Mouse (Mus musculus) embryonic fibroblast, embryonic 13.5 days (primary cell): Measurements from ENCODE around the gene Nup37. TPM values are rescaled to one million over a fixed set of nuclear protein-coding genes. Genes with fewer than 3 reads are reported as not detected.
A peak's percentile ranks its signal among the peaks of the same experiment; 100 is the strongest.

Source experiments
- H3K27ac ChIP-seq: 2 replicates; pipeline ENCODE4 v1.5.1; 2012; ENCODE audit warnings: low read length, control low read depth, inconsistent platforms; ENCODE audit not compliant: insufficient read depth
- H3K4me1 ChIP-seq: 2 replicates; pipeline ENCODE4 v1.6.1; 2011; ENCODE audit warnings: low read length; ENCODE audit not compliant: control insufficient read depth, insufficient read depth
- H3K4me3 ChIP-seq: 2 replicates; pipeline ENCODE4 v1.5.1; 2011; ENCODE audit warnings: mild to moderate bottlenecking, control low read depth, low read length; ENCODE audit not compliant: insufficient read depth
- CTCF ChIP-seq: IDR thresholded peaks from 2 replicates; pipeline ENCODE4 v1.5.1; 2011; ENCODE audit warnings: mild to moderate bottlenecking, control low read depth, low read length, moderate library complexity, borderline replicate concordance; ENCODE audit not compliant: insufficient read depth
- POLR2A ChIP-seq: IDR thresholded peaks from 2 replicates; pipeline ENCODE4 v1.6.1; 2011; ENCODE audit warnings: low read depth, mild to moderate bottlenecking, control low read depth, low read length, moderate library complexity
- polyA plus RNA-seq: library from polyadenylated mRNA; stranded (reverse); fragments of >200 nt; gene quantifications from 2 replicates; pipeline ENCODE4 v1.2.4, GENCODE M21; 2011; ENCODE audit warnings: low read depth; ENCODE audit not compliant: missing spikeins, insufficient read length

Nup37 gene
- polyA plus RNA-seq, result 32.6 and 42.6 TPM in 2 replicates

DNA sequence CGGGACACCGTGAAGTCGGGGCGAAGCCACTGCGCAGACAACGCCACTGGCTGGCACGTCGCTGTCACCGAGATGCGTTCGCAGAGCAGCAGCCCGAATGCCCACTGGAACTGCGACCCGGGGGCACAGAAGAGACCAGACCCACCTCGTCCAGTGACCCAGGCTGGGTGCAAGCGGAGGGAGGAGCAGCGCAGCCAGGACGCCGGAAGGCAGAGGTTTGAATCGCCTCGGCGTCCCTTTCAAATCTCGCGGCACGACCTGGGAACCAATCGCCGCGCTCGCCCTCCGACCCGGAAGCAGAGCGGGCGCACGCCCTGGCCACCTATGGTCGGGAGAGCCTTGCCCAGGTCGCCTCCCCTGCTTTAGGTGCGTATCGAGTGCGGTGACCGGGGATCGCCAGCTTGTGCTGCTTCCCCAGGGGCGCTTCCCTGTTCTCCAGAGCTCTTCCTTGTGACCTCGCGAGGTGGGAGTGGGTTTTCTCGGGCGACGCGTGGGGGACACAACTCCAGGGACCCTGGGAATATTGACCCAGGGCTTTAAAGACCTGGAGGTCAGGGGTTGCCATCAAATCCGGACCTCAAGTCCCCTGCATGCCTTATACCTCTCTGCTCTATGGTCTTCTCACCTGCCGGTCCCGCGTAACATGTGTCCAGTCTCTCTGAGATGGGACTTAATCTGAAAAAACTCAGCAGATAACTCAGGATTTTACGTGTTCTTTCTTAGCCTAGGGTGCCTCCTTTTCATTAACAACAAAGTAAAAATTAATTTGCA is at the start of gene Nup37, which contains the start of gene Parpbp:
Nup37 (plus strand) TSS at position 286 of the 771 bp plus-strand sequence.
Parpbp (minus strand) TSS at position 235 of the 771 bp plus-strand sequence.
- no peak within 1 kb of the TSS for H3K27ac ChIP-seq
- TF ChIP-seq CTCF, result no peak
- peak; percentile 83 for TF ChIP-seq POLR2A
- H3K4me1 ChIP-seq, result peaks cover 12% of the 10 kb centered on the region

DNA sequence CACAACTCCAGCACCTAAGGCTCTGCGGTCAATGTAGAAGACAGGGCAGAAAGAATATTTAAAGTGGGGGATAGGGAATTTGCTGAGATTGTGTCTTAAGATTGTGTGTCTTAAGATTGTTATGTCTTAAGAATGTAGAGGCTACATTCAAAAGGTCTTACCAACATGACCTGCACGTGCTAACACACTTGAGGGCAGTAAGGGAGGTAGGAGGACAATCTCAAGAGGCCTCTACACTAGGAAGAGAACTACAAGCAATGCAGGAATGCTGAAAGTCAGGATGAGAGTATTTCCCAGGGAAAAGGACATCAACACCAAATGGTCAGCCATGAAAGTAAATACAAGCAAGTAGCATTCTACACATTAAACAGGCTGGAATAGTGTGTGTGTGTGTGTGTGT is 40.6 kb upstream of the Nup37 start:
- H3K4me1 ChIP-seq, result no peaks in the 10 kb centered on the region
- no peak overlapping the region for H3K27ac ChIP-seq
- H3K4me3 ChIP-seq, result no peak overlapping the region
- TF ChIP-seq CTCF (no peak), POLR2A (no peak)

More for the DNA sequence above, at the start of gene Nup37, which contains the start of gene Parpbp:
- peak within 1 kb of the TSS; percentile 69 for H3K4me3 ChIP-seq

DNA sequence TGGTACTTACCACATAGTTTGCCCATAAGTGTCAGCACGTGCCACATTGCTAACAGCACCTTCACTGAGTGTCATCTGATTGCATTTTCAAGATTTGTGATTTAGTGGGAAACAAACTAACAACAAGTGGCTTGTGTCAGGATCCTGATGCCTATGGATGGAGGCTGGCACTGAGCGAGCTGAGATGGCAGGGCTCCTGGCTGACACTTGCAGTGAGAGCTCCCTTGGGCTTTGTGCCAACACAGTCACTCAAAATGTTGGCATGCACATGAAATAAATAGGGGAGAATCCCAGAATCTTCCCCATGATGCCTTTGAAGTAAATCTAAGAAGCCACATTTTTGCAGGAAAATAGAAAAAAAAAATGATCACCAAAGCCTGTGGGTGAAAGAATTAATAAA is 33.5 kb upstream of the Nup37 start:
- TF ChIP-seq POLR2A (no peak), CTCF (no peak)
- H3K27ac ChIP-seq, result no peak overlapping the region
- H3K4me1 ChIP-seq, result no peaks in the 10 kb centered on the region
- no peak overlapping the region for H3K4me3 ChIP-seq

DNA sequence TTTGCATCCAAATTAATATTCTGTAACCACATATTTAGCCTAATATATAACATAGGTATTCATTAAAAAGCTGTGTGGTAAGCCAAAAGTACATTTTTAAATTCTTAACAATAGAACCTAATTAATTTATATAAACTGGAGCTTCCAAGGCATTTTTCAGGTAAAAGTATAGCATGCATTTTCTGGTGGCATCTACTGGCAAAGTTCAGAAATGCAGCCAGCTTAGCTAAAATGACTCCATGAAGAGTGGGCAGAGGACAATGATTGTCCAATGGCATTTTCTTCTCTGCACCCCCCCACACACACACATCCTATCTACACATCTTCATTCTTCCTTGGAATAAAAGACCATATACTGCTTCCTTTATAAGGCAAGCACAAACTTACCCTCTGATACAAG is 27.1 kb upstream of the Nup37 start:
- Histone ChIP-seq H3K27ac (no peak overlapping the region), H3K4me3 (no peak overlapping the region), H3K4me1 (no peaks in the 10 kb centered on the region)
- TF ChIP-seq POLR2A (no peak), CTCF (no peak)

DNA sequence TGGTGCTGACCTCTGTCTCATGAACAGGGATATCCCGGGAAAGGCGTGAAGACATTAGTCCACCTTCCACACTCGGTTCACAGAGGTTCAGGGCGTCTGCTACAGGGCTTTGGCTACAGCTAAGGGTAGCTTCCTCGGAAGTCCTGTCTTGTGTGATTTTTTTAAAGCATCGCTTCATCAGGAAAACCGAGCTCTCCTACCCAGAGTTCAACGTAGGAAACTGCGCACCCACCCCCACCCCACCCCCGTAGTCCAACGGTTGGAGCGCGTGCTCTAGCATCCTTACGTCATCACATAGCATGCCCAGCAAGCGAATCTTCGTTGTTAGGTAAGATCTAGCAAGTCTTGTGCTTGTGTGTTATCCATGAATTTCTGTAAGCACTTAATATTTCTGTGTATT is 11.2 kb upstream of the Nup37 start:
- TF ChIP-seq POLR2A, result no peak
- no peak for TF ChIP-seq CTCF
- H3K27ac ChIP-seq, result no peak overlapping the region
- no peak overlapping the region for H3K4me3 ChIP-seq
- H3K4me1 ChIP-seq, result no peaks in the 10 kb centered on the region

DNA sequence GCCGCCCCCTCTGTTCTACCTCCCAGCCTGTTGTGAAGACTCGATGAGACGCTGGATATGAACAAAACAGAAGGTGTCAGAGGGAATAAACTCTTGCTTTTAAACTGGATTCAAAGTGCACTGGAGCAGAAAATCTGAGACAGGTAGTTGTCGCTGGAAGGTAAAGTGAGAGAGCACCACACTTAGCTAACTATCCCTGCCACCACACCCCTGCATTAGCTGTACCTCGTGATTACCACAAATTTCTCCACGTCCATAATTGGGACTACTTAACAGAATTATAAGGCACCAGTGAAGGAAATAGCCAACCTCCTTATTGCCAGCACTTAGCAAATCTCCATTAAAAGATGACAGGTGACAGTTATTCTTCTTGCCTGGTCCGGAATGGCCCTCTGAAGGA is 605 bp upstream of the Nup37 start:
- H3K27ac ChIP-seq, result no peak overlapping the region
- H3K4me1 ChIP-seq, result peaks cover 12% of the 10 kb centered on the region
- TF ChIP-seq POLR2A, result no peak
- no peak for TF ChIP-seq CTCF
- peak overlapping the region; percentile 69 for H3K4me3 ChIP-seq

DNA sequence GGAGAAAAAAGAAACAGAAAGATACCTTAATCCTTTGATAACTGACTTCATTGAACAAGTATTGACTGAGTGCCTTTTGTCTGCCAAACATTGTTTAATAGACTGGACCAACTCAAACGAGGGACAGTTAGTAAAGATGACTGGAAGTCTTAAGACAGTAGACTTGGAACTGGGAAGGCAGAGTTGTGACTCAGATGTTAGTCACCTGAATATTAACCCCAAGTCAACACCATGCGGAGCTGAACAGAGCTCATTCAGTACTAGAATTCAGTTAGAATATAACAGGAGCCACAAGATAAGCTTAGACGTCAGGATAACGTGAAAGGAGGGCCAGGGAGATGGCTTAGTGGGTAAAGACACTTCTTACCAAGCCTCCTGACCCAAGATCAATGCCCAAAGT is 3.6 kb downstream of the Nup37 start:
- Histone ChIP-seq H3K4me3 (no peak overlapping the region), H3K4me1 (peaks cover 12% of the 10 kb centered on the region), H3K27ac (peak overlapping the region; percentile 36; the same call in 1 of the 2 replicates)
- TF ChIP-seq POLR2A (no peak), CTCF (no peak)

DNA sequence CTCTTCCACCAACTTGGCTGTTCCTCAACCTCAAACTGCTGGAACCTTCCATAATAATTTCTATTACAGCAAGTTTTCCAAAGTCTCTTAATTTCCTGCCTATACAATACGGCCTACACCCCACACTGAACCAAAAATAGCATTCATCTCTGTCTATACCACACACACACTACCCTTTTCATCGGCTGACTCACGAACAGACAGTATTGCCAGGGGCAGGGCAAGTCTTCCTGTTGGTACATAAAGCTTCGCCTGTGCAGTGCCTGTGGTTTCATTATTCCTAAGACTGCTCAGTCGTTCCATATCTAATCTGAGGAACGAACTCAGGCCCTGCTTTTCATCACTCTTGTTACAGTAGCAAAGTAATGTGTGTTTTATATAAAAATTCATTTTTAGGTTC is 4.9 kb downstream of the Nup37 start:
- Histone ChIP-seq H3K27ac (no peak overlapping the region), H3K4me3 (no peak overlapping the region), H3K4me1 (peaks cover 9% of the 10 kb centered on the region)
- no peak for TF ChIP-seq POLR2A
- no peak for TF ChIP-seq CTCF

DNA sequence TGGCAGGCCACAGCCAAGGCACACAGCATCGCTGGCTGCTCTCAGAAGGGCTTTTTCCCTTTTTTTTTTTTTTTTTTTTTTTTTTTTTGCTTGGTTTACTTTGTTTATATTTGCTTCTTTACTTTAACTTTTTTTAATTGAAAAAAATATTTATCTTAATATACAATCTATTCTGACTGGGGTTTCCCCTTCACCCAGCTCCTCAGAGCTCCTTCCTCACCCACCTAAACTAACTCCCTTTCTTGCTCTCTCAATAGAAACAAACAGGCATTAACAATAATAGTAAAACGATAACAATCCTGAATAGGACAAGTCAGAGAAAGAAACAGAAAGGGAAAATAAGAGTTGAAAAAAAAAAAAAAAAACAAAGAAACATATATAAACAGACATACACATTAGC is 15.3 kb downstream of the Nup37 start:
- Histone ChIP-seq H3K4me3 (no peak overlapping the region), H3K4me1 (no peaks in the 10 kb centered on the region), H3K27ac (no peak overlapping the region)
- TF ChIP-seq CTCF, result no peak
- TF ChIP-seq POLR2A, result no peak

DNA sequence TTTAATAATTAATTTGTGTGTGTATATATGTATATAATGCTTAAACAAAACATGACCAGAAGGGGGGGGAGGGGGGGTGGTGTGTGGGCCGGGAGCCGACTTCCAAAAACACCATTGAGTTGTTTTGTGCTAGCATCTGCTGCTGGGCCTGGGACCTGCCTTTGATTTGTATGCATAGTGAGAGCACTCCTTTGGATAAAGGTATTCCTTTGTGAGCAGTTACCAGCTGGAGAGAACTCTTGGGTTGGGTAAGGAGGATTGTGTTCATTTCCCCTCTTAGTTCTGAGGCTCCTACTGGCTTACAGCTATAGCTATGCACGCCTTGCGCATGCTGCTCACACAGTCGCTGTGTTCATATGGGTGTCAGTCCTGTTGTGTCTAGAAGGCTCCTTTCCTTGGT is 15.9 kb downstream of the Nup37 start:
- Histone ChIP-seq H3K4me1 (no peaks in the 10 kb centered on the region), H3K4me3 (no peak overlapping the region)

More for the DNA sequence above, 15.9 kb downstream of the Nup37 start:
- H3K27ac ChIP-seq, result no peak overlapping the region
- TF ChIP-seq CTCF (no peak), POLR2A (no peak)
